Mouse (Mus musculus) spleen, adult 18-20 months (tissue): ENCODE measurements at regions not wholly inside any gene's neighbourhood (a gene's known extent, or its start where the extent isn't known, plus 50 kb on each side); places are given as distances from the start of the nearest gene placed in this dataset.

Source experiments
- DNase-seq, 2 experiments: peaks; one replicate each; pipeline ENCODE4 v3.0.0; 2022; ENCODE audit warnings: mixed read lengths in 2 of 2

GRCm38 (mm10) chr13:107626670-107627069 is 417.6 kb upstream of the Smim15 start:
- DNase-seq: no peak

- no peak for DNase-seq
These were observed 422.9 kb upstream of the Smim15 start for GRCm38 (mm10) chr13:107621337-107621736.

GRCm38 (mm10) chr13:107620887-107621286 is 423.4 kb upstream of the Smim15 start:
- no peak for DNase-seq

GRCm38 (mm10) chr13:107620210-107620609 is 424.0 kb upstream of the Smim15 start:
- no peak for DNase-seq

- DNase-seq: no peak
These were observed 424.8 kb upstream of the Smim15 start for GRCm38 (mm10) chr13:107619430-107619927.

- no peak for DNase-seq
These were observed 425.3 kb upstream of the Smim15 start for GRCm38 (mm10) chr13:107618796-107619429.

- DNase-seq: no peak
These were observed 425.9 kb upstream of the Smim15 start for GRCm38 (mm10) chr13:107618369-107618771.

GRCm38 (mm10) chr13:107617582-107617981 is 426.7 kb upstream of the Smim15 start:
- no peak for DNase-seq

- no peak for DNase-seq
These were observed 427.5 kb upstream of the Smim15 start for GRCm38 (mm10) chr13:107616775-107617174.

- DNase-seq: no peak
These were observed 435.2 kb upstream of the Smim15 start for GRCm38 (mm10) chr13:107608996-107609503.

GRCm38 (mm10) chr13:107607294-107607693 is 437.0 kb upstream of the Smim15 start:
- DNase-seq: no peak

- DNase-seq: no peak
These were observed 442.1 kb upstream of the Smim15 start for GRCm38 (mm10) chr13:107602149-107602548.

- no peak for DNase-seq
These were observed 443.2 kb upstream of the Smim15 start for GRCm38 (mm10) chr13:107601132-107601439.

- no peak for DNase-seq
These were observed 443.7 kb upstream of the Smim15 start for GRCm38 (mm10) chr13:107600331-107601131.

- DNase-seq: no peak
These were observed 445.1 kb upstream of the Smim15 start for GRCm38 (mm10) chr13:107599094-107599644.

- no peak for DNase-seq
These were observed 445.9 kb upstream of the Smim15 start for GRCm38 (mm10) chr13:107598391-107598790.

- DNase-seq: no peak
These were observed 447.0 kb upstream of the Smim15 start for GRCm38 (mm10) chr13:107597217-107597616.

GRCm38 (mm10) chr13:107596183-107596582 is 448.1 kb upstream of the Smim15 start:
- no peak for DNase-seq

GRCm38 (mm10) chr13:107588399-107589002 is 455.7 kb upstream of the Smim15 start:
- DNase-seq: no peak

GRCm38 (mm10) chr13:107587678-107588077 is 456.6 kb upstream of the Smim15 start:
- DNase-seq: no peak

GRCm38 (mm10) chr13:107585936-107586335 is 458.3 kb upstream of the Smim15 start:
- DNase-seq: no peak

- no peak for DNase-seq
These were observed 458.9 kb upstream of the Smim15 start for GRCm38 (mm10) chr13:107585353-107585752.

GRCm38 (mm10) chr13:107578968-107579367 is 465.3 kb upstream of the Smim15 start:
- DNase-seq: no peak
